In genomic region chr3:84155146-84155545, GRCm38 (mm10) we compare ENCODE assay signal across 9 mouse cellular contexts. TPM values are rescaled to one million over a fixed set of nuclear protein-coding genes. Genes with fewer than 3 reads are reported as not detected.
A peak's percentile ranks its signal among the peaks of the same experiment; 100 is the strongest.
DNase-seq lines count a peak whose midpoint lies in the region; ATAC-seq and TF ChIP-seq lines count a peak whose summit lies in the region.
"Had no signal": no experiment of that assay in that cellular context is flagged by ENCODE, and none has a peak within 500 bp of the region (broad histone marks: within the 10 kb centered on the region; RNA-seq: fewer than 3 reads in every experiment).

No protein-coding gene starts in this region.

- H3K4me2 ChIP-seq in limb, embryonic 14.5 days (replicated peaks; ENCODE audit: low read depth, low read length, severe bottlenecking) = peak overlapping the region; percentile 95
- H3K4me2 ChIP-seq in stomach, embryonic 15.5 days = peak overlapping the region; percentile 100

- H3K27ac ChIP-seq in testis, adult 2 months (ENCODE audit: control insufficient read depth, insufficient read depth, low read depth, low read length) = peak overlapping the region; percentile 56; the same call in 1 of the 2 replicates
- no peak overlapping the region for H3K27ac ChIP-seq in embryonic fibroblast, embryonic 13.5 days (ENCODE audit: insufficient read depth, low read length)
- H3K27ac ChIP-seq in limb, embryonic 14.5 days (replicated peaks; ENCODE audit: low read depth, low read length) = peak overlapping the region; percentile 48
- H3K27ac ChIP-seq in stomach, embryonic 15.5 days = peak overlapping the region; percentile 74

- no peaks in the 10 kb centered on the region for H3K36me3 ChIP-seq in testis, adult 2 months (ENCODE audit: control insufficient read depth, insufficient read depth, low read length)
- no peaks in the 10 kb centered on the region for H3K36me3 ChIP-seq in limb, embryonic 14.5 days (ENCODE audit: control insufficient read depth, insufficient read depth, low read length)
- no peaks in the 10 kb centered on the region for H3K36me3 ChIP-seq in stomach, embryonic 15.5 days

- DNase-seq in testis, postnatal 10 days (ENCODE audit: low spot score) = no peak
- peak; percentile 36 for DNase-seq in limb, embryonic 14.5 days (ENCODE audit: low spot score)
- DNase-seq in gastrocnemius, postnatal 25 days = no peak
- no peak for DNase-seq in gastrocnemius, postnatal 14 days
- no peak for DNase-seq in kidney, adult 8-10 months

- no peak for TF ChIP-seq POLR2A in testis, adult 2 months (IDR thresholded peaks at IDR 0.05; ENCODE audit: control insufficient read depth, low read depth, low read length)
- no peak for TF ChIP-seq POLR2A in embryonic fibroblast, embryonic 13.5 days (IDR thresholded peaks at IDR 0.05; ENCODE audit: low read depth, low read length)
- TF ChIP-seq POLR2A in limb, embryonic 14.5 days (IDR thresholded peaks at IDR 0.05; ENCODE audit: borderline replicate concordance, extremely low read depth, insufficient read depth, insufficient read length) = no peak

- no peak for TF ChIP-seq CTCF in testis, adult 2 months (IDR thresholded peaks at IDR 0.05; ENCODE audit: control insufficient read depth, insufficient read depth, insufficient replicate concordance, low read depth, low read length)
- TF ChIP-seq CTCF in embryonic fibroblast, embryonic 13.5 days (IDR thresholded peaks at IDR 0.05; ENCODE audit: borderline replicate concordance, insufficient read depth, low read length) = no peak

- ATAC-seq in limb, embryonic 14.5 days (ENCODE audit: low FRiP score, low read depth) = peak; percentile 39
- ATAC-seq in stomach, embryonic 15.5 days (ENCODE audit: insufficient read depth, low FRiP score, low read depth) = peak; percentile 15

- intact Hi-C loops in gastrocnemius, postnatal 14 days (cut with DNase I; ENCODE audit: low total_unique reads) = loop anchor here (10.0 kb wide), 1 partner anchor 200 kb away; no protein-coding TSS in a partner anchor

- H3K4me1 ChIP-seq in testis, adult 2 months (ENCODE audit: control insufficient read depth, insufficient read depth, low read length) = peaks cover 2% of the 10 kb centered on the region; the same call in 1 of the 2 replicates
- H3K4me1 ChIP-seq in embryonic fibroblast, embryonic 13.5 days (ENCODE audit: control insufficient read depth, insufficient read depth, low read length) = peaks cover 4% of the 10 kb centered on the region
- peaks cover 5% of the 10 kb centered on the region; the same call in 1 of the 2 replicates for H3K4me1 ChIP-seq in limb, embryonic 14.5 days (ENCODE audit: control insufficient read depth, insufficient read depth, low read length)
- H3K4me1 ChIP-seq in stomach, embryonic 15.5 days = peaks cover 4% of the 10 kb centered on the region; the same call in 1 of the 2 replicates

- peak overlapping the region; percentile 63 for H3K9ac ChIP-seq in limb, embryonic 14.5 days (ENCODE audit: low read depth, low read length, severe bottlenecking)
- peak overlapping the region; percentile 48; the same call in 1 of the 2 replicates for H3K9ac ChIP-seq in stomach, embryonic 15.5 days

- no peaks in the 10 kb centered on the region for H3K9me3 ChIP-seq in limb, embryonic 14.5 days (ENCODE audit: control insufficient read depth, low read length)
- no peaks in the 10 kb centered on the region for H3K9me3 ChIP-seq in stomach, embryonic 15.5 days

- H3K4me3 ChIP-seq in testis, adult 2 months (ENCODE audit: control insufficient read depth, low read depth, low read length) = peak overlapping the region; percentile 93
- peak overlapping the region; percentile 40 for H3K4me3 ChIP-seq in embryonic fibroblast, embryonic 13.5 days (ENCODE audit: insufficient read depth, low read length)
- H3K4me3 ChIP-seq in limb, embryonic 14.5 days (replicated peaks; ENCODE audit: low read length) = peak overlapping the region; percentile 53
- H3K4me3 ChIP-seq in stomach, embryonic 15.5 days (replicated peaks) = peak overlapping the region; percentile 61

- H3K27me3 ChIP-seq in testis, adult 2 months (ENCODE audit: control insufficient read depth, insufficient read depth, low read length) = no peaks in the 10 kb centered on the region
- H3K27me3 ChIP-seq in limb, embryonic 14.5 days (ENCODE audit: control insufficient read depth, insufficient read depth, low read length) = no peaks in the 10 kb centered on the region
- no peaks in the 10 kb centered on the region for H3K27me3 ChIP-seq in stomach, embryonic 15.5 days (replicated peaks)

- 2% methylated on average over 21 of the region's 27 CpGs for WGBS in limb, embryonic 14.5 days
- 1% methylated on average over 27 of the region's 27 CpGs for WGBS in stomach, embryonic 15.5 days

RNA-seq across cellular contexts. Expression of gene Mnd1, which starts 0.4 kb away (rescaled TPM):
- polyA plus RNA-seq in testis, adult 2 months (2012; rRNA removed) = 1.2 TPM in 2 replicates
- polyA plus RNA-seq in embryonic fibroblast, embryonic 13.5 days (2011; ENCODE audit: insufficient read length, low read depth, missing spikeins) = 4.0 and 5.4 TPM in 2 replicates
- polyA plus RNA-seq in limb, embryonic 14.5 days (2012; rRNA removed) = 4.4 and 9.8 TPM in 2 replicates
- polyA plus RNA-seq in limb, embryonic 14.5 days (2014; fragmentation: Nextera tagmentation; extraction: Ambion mirVana) = 13.3 and 14.3 TPM in 2 replicates
- 12.7 and 15.1 TPM in 2 replicates for polyA plus RNA-seq in stomach, embryonic 15.5 days (2015; fragmentation: Nextera tagmentation; extraction: Ambion mirVana)
- 1 to 10 TPM; 2.1 to 3.3 TPM for total RNA-seq in gastrocnemius, postnatal 25 days (2021)
- 1 to 10 TPM; 3.8 to 5.7 TPM for total RNA-seq in gastrocnemius, postnatal 14 days (2021)

RNA-seq across cellular contexts. Expression of gene Gm6525, which starts 18.8 kb away (rescaled TPM):
- polyA plus RNA-seq in testis, adult 2 months (2012; rRNA removed) = 0.40 and 0.43 TPM in 2 replicates
- not detected in 2 replicates for polyA plus RNA-seq in embryonic fibroblast, embryonic 13.5 days (2011; ENCODE audit: insufficient read length, low read depth, missing spikeins)
- 0.26 and 0.39 TPM in 2 replicates for polyA plus RNA-seq in limb, embryonic 14.5 days (2012; rRNA removed)
- 0.55 and 0.84 TPM in 2 replicates for polyA plus RNA-seq in limb, embryonic 14.5 days (2014; fragmentation: Nextera tagmentation; extraction: Ambion mirVana)
- 0.81 and 1.2 TPM in 2 replicates for polyA plus RNA-seq in stomach, embryonic 15.5 days (2015; fragmentation: Nextera tagmentation; extraction: Ambion mirVana)
- total RNA-seq in gastrocnemius, postnatal 25 days (2021) = not detected
- not detected for total RNA-seq in gastrocnemius, postnatal 14 days (2021)
- polyA plus RNA-seq: large intestine, adult 2 months had no signal

Comparison
In these comparisons a context has a peak if more than half of its experiments do, and no peak if none do; other contexts are left out.
1. H3K4me3 ChIP-seq: peak in every context shown above with its lines; median percentile 93 in testis, adult 2 months; 61 in stomach, embryonic 15.5 days; 53 in limb, embryonic 14.5 days; 40 in embryonic fibroblast, embryonic 13.5 days.